Mouse (Mus musculus) neural tube, embryonic 10.5 days (tissue): ENCODE data around the gene Ctbs.
"Not testable (repeated sequence)": the region's sequence is repeated elsewhere in the genome, so short reads cannot be mapped to it uniquely, and the experiment has no call there.

Source experiments
- DNase-seq: peaks from one replicate; pipeline ENCODE4 v3.0.0-alpha.2; 2017; ENCODE audit warnings: low spot score; ENCODE audit errors: extremely low spot score

Gene Ctbs

DNA sequence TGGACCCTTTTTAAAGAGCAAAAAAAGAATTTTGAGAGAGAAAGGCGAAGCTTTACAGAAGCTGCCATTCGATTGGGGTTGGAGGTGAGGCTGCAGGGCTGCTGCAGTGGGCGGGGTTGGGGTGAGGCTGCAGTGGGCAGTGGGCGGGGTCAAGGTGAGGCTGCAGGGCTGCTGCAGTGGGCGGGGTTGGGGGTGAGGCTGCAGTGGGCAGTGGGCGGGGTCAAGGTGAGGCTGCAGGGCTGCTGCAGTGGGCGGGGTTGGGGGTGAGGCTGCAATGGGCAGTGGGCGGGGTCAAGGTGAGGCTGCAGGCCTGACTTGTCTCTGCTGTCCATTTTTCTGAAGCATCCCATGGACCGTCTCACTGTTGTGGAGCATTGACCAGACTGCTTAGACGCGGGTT is 16.5 kb upstream of the Ctbs start:
- not testable (repeated sequence) for DNase-seq

DNA sequence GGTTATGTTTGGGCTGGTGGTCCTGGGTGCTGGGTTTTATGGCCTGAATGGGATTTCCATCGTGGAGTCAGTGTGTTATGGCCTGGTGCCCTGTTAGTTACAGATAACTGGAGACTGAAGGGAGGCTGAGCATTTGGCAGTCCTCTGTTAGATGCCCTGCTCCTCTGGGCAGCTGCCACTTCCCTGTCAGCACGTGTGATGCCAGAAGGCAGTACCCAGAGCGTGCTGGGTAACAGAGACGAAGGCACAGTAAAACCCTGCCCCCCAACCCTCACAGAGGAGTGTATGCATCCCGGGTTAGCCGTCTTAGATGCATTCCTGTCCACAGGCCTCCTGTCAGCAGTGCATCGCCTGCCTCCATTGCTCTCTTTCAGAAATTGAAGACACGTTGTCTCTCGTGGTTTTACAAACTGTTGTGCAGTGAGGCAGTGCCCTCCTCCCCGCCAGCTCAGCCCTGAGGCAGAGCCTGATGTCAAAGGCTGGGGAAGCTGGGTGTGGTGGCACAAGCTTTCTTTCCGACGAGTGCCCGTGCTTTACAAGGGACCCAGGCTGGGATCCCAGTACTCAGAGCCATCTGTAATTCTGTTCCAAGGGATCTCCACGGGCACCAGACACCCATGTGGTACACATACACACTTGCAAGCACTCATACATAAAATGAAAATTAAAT is 15.8 kb upstream of the Ctbs start:
- DNase-seq = no peak

- no peak for DNase-seq
Observed at GRCm38 (mm10) chr3:146434686-146435085, 14.9 kb upstream of the Ctbs start.

- DNase-seq = no peak
Observed at GRCm38 (mm10) chr3:146435533-146435932, 14.1 kb upstream of the Ctbs start.

GRCm38 (mm10) chr3:146436114-146436513 is 13.5 kb upstream of the Ctbs start:
- no peak for DNase-seq

DNA sequence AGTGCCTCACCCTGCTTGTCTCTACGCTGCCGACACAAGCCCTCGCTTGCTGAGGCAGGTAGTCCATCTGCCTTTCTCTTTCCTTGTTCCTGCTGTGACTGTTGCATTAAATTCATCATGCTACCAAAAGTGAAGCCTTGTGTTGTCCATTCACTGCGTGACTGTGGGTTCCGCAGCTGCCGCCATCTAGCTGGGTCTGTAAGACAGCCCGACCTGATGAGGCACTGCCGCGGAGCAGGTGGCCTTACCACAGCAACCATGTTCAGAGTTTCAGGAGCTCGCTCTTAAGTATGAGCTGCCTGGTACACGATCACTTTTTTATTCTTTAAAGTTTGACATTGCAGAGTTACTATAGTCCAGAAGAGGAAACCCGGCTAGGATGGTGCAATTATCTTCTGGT is 9.6 kb upstream of the Ctbs start:
- DNase-seq = peak; percentile 6

DNA sequence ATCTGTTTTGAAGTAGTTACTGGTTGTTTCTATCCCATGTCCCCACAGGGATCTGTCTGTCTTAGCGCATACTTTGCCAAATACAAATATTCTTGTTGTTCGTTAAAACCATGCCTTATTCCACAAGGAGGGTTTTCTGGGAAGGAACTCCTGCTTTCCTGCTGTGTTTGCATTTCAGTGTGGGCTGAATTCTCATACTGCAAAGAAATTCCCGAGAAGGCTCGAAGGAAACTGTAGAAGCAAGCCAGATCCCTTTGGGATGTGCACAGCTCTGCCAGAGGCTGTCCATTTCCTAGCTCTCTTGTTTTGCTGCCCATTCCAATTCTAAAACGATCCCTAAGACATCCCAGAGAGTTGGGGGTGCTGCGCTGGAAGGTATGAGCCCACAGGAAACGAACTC is 9.2 kb upstream of the Ctbs start:
- peak; percentile 4 for DNase-seq

- DNase-seq = no peak
Observed at GRCm38 (mm10) chr3:146442484-146442883, 7.1 kb upstream of the Ctbs start.

DNA sequence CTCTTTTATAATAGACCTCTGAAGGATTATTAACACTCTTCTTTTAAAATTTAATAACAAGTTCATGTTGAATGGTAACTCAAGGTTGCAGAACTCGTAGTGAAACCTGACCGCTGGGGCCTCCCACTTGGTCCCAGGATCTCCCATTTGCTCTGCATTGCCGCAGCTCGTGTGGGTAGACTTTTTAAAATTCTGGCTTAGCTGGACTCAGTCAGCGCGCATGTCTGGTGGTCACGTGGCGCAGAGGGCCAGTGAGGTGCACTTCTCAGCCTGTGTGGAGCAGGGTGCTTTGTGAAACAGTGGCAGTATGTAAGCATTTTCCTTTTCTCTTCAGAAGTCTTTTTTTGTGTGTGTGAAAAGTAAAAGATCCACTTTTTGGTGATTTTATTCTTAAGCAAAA is 6.7 kb upstream of the Ctbs start:
- no peak for DNase-seq

GRCm38 (mm10) chr3:146443380-146443779 is 6.2 kb upstream of the Ctbs start:
- DNase-seq = no peak

DNA sequence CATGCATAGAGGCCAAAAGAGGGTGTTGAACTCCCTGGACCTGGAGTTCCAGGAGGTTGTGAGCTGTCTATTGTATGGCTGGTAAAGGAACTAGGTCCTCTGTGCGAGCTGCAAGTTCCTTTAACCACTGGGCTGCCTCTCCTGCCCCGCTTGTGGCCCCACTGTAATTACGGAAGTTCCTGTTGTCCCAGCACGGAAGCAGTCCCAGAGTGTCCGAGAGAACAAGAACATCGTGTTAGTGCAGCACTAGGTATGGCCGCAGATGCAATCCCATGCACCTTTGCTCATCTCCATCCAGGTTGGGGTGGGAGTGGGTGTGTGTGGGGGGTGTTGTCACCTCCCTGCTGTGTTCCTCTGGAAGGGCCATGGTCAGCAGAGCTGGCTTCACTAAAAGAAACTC is 4.7 kb upstream of the Ctbs start:
- no peak for DNase-seq

GRCm38 (mm10) chr3:146447156-146447555 is 2.4 kb upstream of the Ctbs start:
- no peak for DNase-seq

- DNase-seq = no peak
Observed at GRCm38 (mm10) chr3:146447598-146447997, 2.0 kb upstream of the Ctbs start.

DNA sequence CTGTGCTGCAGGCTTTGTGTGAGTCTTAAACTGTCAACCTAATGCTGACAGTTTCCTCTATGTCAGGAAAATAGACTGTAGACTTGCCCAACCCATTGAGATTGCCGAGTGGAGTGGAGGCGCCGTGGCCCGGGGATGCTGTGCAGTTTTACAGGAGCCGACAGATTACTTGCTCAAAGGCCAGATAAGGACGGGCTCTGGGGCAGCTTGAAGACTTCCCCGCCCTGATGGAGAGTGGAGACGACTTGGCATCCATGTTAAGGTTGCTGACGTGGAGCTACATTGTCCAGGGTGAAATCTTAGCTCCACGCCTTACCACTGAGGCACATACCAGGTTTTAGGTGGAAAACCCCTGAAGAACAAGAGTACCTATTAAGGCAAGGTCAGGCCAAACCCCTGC is 1.2 kb upstream of the Ctbs start:
- no peak for DNase-seq

GRCm38 (mm10) chr3:146448969-146449368 is 626 bp upstream of the Ctbs start:
- DNase-seq = no peak

DNA sequence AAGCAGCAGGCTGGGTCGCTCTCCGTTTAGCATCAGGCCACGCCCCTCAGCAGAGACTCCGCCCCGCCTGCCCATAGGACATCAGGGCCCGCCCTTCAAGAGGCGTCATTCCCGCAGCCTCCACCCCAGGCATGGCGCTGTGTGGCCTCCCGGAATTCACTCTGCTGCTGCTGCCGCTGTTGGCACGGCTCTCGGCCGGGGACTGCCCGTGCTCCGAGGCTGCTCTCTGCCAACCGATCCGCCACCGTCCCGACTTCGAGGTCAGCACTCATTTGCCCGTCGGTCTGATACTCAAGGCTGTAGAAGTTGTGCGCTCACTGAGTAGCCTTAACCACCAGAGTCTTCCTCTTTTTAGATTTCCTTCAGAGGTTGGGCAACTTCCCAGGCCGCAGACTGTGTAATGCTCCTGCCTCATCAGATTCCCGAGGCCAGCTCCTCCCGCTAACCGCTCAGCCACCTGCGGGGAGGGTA is 811 bp downstream of the Ctbs start:
- DNase-seq = peak; percentile 91

DNA sequence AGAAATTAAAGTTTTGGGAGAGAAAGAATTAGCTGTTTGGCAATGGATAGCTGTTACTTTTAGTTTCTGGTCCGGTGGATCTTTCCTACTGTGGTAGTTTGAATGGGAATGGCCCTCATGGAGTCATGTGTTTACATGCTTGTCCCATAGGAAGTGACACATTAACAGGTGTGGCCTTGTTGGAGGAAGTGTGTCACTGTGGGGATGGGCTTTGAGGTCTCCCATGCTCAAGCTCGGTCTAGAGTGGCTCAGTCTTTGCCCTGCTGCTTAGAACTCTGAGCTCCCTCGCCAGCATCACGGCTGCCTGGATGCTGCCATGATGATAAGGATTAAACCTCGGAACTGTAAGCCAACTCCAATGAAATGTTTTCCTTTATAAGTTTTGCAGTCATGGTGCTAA is 1.8 kb downstream of the Ctbs start:
- no peak for DNase-seq

GRCm38 (mm10) chr3:146462939-146463338 is 13.3 kb downstream of the Ctbs start:
- no peak for DNase-seq

- DNase-seq = no peak
Observed at GRCm38 (mm10) chr3:146469226-146469625, 19.6 kb downstream of the Ctbs start.

- DNase-seq = no peak
Observed at GRCm38 (mm10) chr3:146472657-146473056, 23.1 kb downstream of the Ctbs start.

GRCm38 (mm10) chr3:146473741-146474140 is 24.1 kb downstream of the Ctbs start:
- DNase-seq = no peak

DNA sequence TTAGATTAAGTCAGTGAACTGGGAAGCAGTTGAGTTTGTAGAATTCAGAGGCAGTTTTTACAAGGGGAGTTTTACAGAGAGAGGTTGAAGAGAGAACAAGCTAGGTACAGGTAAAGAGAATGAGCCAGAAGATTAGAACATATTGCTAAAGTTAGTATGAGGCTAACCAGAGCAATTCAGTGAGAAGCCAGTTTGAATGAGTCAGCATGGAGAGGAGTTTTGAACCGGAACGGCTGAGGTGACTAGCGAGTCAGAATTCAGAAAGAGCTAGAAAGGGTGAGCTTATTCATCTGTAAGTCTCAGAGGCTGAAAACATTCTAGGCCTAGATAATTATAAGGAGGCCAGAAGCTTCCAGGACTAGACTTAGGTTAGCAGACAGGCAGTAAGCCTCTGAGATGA is 24.8 kb downstream of the Ctbs start:
- no peak for DNase-seq

GRCm38 (mm10) chr3:146482044-146482443 is 32.4 kb downstream of the Ctbs start:
- no peak for DNase-seq

DNA sequence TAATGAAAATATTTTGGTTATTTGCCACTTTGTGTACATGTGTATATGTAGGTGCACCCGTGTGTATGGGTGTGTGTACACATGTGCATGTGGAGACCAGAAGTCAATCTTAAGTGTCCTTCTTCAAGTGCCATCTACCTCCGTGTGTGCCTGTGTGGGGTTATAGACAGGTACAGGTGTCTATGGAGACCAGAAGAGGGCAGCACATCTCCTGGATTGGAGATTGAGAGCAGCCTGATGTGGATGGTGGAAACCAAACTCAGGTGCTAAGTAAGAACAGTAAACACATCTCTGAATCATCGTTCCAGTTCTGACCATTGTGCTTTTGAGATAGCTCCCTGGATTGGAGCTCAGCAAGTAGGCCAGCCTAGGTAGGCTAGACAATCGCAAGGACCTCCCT is 36.9 kb downstream of the Ctbs start:
- no peak for DNase-seq
